Mouse (Mus musculus) hindbrain, embryonic 13.5 days (tissue): ENCODE measurements around the gene Ldlr. TPM values are rescaled to one million over a fixed set of nuclear protein-coding genes. Genes with fewer than 3 reads are reported as not detected.
"Not testable (repeated sequence)": the region's sequence is repeated elsewhere in the genome, so short reads cannot be mapped to it uniquely, and the experiment has no call there.

Source experiments
- ATAC-seq: fragments of 200-750 bp; cut with Nextera tagmentation; 2 replicates; pipeline ENCODE4 v1.8.0; 2017; ENCODE audit warnings: moderate TSS enrichment; ENCODE audit not compliant: low FRiP score
- H3K27ac ChIP-seq: fragments of 300-500 bp; sonication (generic); 2 replicates; pipeline ENCODE4 v1.5.1; 2015; ENCODE audit warnings: inconsistent platforms, mild to moderate bottlenecking, moderate library complexity
- H3K27me3 ChIP-seq: fragments of 300-500 bp; sonication (generic); 2 replicates; pipeline ENCODE4 v1.6.1; 2015; ENCODE audit warnings: mild to moderate bottlenecking, inconsistent platforms
- H3K36me3 ChIP-seq: fragments of 300-500 bp; sonication (generic); 2 replicates; pipeline ENCODE4 v1.6.1; 2015; ENCODE audit warnings: mild to moderate bottlenecking, inconsistent platforms
- H3K4me1 ChIP-seq: fragments of 300-500 bp; sonication (generic); replicated peaks from 2 replicates; pipeline ENCODE4 v1.6.1; 2015; ENCODE audit warnings: inconsistent platforms
- H3K4me2 ChIP-seq: fragments of 300-500 bp; sonication (generic); 2 replicates; pipeline ENCODE4 v1.6.1; 2015; ENCODE audit warnings: inconsistent platforms, mild to moderate bottlenecking, moderate library complexity
- H3K4me3 ChIP-seq: fragments of 300-500 bp; sonication (generic); 2 replicates; pipeline ENCODE4 v1.5.1; 2015; ENCODE audit warnings: mild to moderate bottlenecking, inconsistent platforms
- H3K9ac ChIP-seq: fragments of 300-500 bp; sonication (generic); 2 replicates; pipeline ENCODE4 v1.6.1; 2015; ENCODE audit warnings: mild to moderate bottlenecking, inconsistent platforms
- H3K9me3 ChIP-seq: fragments of 300-500 bp; sonication (generic); 2 replicates; pipeline ENCODE4 v1.6.1; 2016; ENCODE audit warnings: inconsistent platforms
- WGBS: fragments of 180-500 bp; shearing (Covaris S2); methylation state at CpG from one replicate; pipeline ENCODE4 v1.1.7; 2015; 5-methylcytosine and 5-hydroxymethylcytosine counted together
- polyA plus RNA-seq: library from polyadenylated mRNA; unstranded; fragments of >200 nt; fragmentation: Nextera tagmentation; extraction: Ambion mirVana; gene quantifications from 2 replicates; pipeline ENCODE4 v1.2.1, GENCODE M21; 2015

Gene Ldlr
- polyA plus RNA-seq, 1 experiment from 2014 or later = 12.4 TPM

DNA sequence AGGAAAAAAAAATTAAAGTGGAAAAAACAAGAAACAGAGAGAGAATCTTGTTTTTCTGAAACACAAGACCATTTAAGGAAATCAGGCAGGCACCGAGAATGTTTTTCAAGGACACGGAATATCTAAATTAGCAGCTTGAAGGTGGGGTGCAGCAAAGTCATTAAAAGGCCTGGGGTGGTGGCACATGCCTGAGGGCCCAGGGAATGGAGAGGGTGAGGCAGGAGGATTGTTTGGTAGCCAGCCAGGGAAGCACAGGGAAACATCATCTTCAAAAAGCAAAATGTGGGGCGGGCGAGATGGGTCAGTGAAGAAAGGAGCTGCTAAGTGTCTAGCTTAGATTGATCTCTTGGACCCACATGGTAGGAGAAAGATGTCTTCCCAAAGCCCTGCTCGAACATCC is 64.4 kb downstream of the Ldlr start:
- Histone ChIP-seq H3K9ac (no peak overlapping the region), H3K27ac (no peak overlapping the region), H3K27me3 (no peaks in the 10 kb centered on the region), H3K4me2 (no peak overlapping the region), H3K4me1 (peaks cover 15% of the 10 kb centered on the region), H3K36me3 (no peaks in the 10 kb centered on the region), H3K9me3 (no peaks in the 10 kb centered on the region), H3K4me3 (no peak overlapping the region)
- no peak for ATAC-seq
- 91% methylated on average over 5 of the region's 5 CpGs for WGBS

DNA sequence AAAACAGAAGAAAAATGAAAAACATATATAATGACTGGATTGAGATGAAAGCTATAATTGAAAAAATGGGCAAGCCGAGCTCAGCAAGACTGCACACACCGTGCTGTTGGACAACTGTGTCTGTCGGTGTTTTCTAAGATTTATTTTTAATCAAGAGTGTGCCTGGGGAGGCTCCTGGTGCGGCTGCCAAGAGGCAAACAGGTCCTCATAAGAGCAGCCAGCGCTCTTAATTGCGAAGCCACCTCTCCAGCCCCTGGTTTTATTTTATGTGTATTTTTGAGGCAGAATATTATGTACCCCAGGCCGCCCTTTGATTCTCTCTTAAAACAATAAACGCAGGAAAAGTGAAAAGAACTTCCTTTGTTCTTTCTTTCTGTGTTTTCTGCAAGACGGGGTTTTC is 65.0 kb downstream of the Ldlr start:
- no peak overlapping the region for H3K9ac ChIP-seq
- no peaks in the 10 kb centered on the region for H3K27me3 ChIP-seq
- no peak for ATAC-seq
- no peak overlapping the region for H3K4me2 ChIP-seq
- no peaks in the 10 kb centered on the region for H3K36me3 ChIP-seq
- WGBS = 73% methylated on average over 9 of the region's 9 CpGs
- H3K4me1 ChIP-seq = peaks cover 21% of the 10 kb centered on the region
- no peaks in the 10 kb centered on the region for H3K9me3 ChIP-seq
- no peak overlapping the region for H3K27ac ChIP-seq
- no peak overlapping the region for H3K4me3 ChIP-seq

- ATAC-seq = no peak
- H3K9ac ChIP-seq = peak overlapping the region; percentile 25; the same call in 1 of the 2 replicates
- WGBS = 81% methylated on average over 8 of the region's 8 CpGs
- H3K9me3 ChIP-seq = no peaks in the 10 kb centered on the region
- no peak overlapping the region for H3K27ac ChIP-seq
- H3K4me1 ChIP-seq = peaks cover 33% of the 10 kb centered on the region
- H3K4me2 ChIP-seq = no peak overlapping the region
- H3K27me3 ChIP-seq = no peaks in the 10 kb centered on the region
- no peak overlapping the region for H3K4me3 ChIP-seq
- no peaks in the 10 kb centered on the region for H3K36me3 ChIP-seq
These were observed 68.6 kb downstream of the Ldlr start for GRCm38 (mm10) chr9:21791861-21792260.

- Histone ChIP-seq H3K4me2 (0 out of 2 replicates have a peak overlapping the region, but pooled peaks have one; percentile 21), H3K4me3 (no peak overlapping the region), H3K27ac (0 out of 2 replicates have a peak overlapping the region, but pooled peaks have one; percentile 30), H3K9ac (no peak overlapping the region), H3K4me1 (peaks cover 33% of the 10 kb centered on the region), H3K36me3 (no peaks in the 10 kb centered on the region), H3K27me3 (peaks cover 6% of the 10 kb centered on the region; the same call in 1 of the 2 replicates), H3K9me3 (no peaks in the 10 kb centered on the region)
- peak; percentile 62 for ATAC-seq
- WGBS = 52% methylated on average over 8 of the region's 8 CpGs
These were observed 69.4 kb downstream of the Ldlr start for GRCm38 (mm10) chr9:21792644-21793043.

DNA sequence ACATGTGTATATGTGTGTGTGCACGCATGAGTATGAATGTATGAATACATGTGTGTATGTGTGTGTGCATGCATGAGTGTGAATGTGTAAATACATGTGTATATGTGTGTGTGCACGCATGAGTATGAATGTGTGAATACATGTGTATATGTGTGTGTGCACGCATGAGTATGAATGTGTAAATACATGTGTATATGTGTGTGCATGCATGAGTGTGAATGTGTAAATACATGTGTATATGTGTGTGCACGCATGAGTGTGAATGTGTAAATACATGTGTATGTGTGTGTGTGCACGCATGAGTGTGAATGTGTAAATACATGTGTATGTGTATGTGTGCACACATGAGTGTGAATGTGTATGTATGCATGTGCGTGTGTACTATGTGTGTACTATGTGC is 70.2 kb downstream of the Ldlr start:
- H3K4me2 ChIP-seq, H3K27me3 ChIP-seq, H3K9ac ChIP-seq, H3K9me3 ChIP-seq, H3K36me3 ChIP-seq, ATAC-seq, H3K27ac ChIP-seq, H3K4me3 ChIP-seq: not testable (repeated sequence)
- peaks cover 41% of the 10 kb centered on the region for H3K4me1 ChIP-seq
- WGBS = 99% methylated on average over 6 of the region's 6 CpGs

DNA sequence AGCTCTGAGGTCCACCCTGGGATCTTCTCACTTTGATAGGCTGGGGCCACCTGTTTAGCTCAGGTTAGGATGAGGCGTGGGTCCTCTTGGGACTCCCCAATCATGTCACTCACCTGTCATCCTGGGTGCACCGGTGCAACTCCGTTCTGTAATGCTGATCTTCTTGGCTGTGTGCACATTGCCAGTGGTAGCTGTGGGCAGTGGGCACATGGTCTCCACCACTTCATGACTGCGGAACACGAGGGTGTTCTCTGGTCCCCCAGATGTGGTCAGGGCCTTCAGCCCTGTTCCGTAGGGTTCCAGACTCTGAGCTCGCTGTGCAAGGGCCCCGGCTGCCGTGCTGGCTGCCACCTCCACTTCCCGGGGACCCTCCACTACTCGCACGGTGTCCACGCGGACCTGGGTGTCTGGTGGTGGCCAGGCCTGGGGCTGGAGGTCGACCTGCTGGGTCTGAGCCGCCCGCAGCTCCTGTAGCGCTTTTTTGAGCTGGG is 71.1 kb downstream of the Ldlr start:
- Histone ChIP-seq H3K9ac (no peak overlapping the region), H3K27ac (no peak overlapping the region), H3K4me2 (no peak overlapping the region), H3K4me1 (peaks cover 47% of the 10 kb centered on the region), H3K36me3 (no peaks in the 10 kb centered on the region), H3K9me3 (no peaks in the 10 kb centered on the region), H3K4me3 (no peak overlapping the region), H3K27me3 (peaks cover 9% of the 10 kb centered on the region; the same call in 1 of the 2 replicates)
- WGBS = 96% methylated on average over 18 of the region's 18 CpGs
- ATAC-seq = no peak

DNA sequence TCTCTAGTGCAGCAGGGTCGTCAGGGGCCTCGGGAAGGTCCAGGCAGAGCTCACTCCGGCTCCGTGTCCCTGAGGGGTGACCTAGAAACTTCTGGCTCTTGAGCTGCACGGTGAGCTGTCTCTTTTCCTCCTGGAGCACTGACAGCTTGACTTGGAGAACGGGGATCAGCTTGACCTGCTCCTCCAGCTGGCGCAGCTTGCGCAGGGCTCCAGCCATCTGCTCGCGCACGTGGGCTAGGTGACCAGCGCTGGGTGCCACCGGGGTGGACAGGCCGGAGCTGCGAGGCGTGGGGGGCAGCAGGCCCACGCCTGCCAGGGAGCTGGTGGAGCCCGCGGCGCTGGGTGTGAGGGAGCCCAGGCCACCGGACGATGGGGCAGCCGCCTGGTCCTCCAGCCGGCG is 71.6 kb downstream of the Ldlr start:
- WGBS = 96% methylated on average over 25 of the region's 25 CpGs
- Histone ChIP-seq H3K4me3 (no peak overlapping the region), H3K4me1 (peaks cover 47% of the 10 kb centered on the region), H3K27ac (no peak overlapping the region), H3K27me3 (peaks cover 9% of the 10 kb centered on the region; the same call in 1 of the 2 replicates), H3K9me3 (no peaks in the 10 kb centered on the region), H3K4me2 (no peak overlapping the region), H3K9ac (no peak overlapping the region), H3K36me3 (no peaks in the 10 kb centered on the region)
- ATAC-seq = no peak

GRCm38 (mm10) chr9:21795579-21795978 is 72.3 kb downstream of the Ldlr start:
- H3K9me3 ChIP-seq = no peaks in the 10 kb centered on the region
- H3K27ac ChIP-seq = no peak overlapping the region
- ATAC-seq = no peak
- no peak overlapping the region for H3K4me3 ChIP-seq
- no peak overlapping the region for H3K4me2 ChIP-seq
- 73% methylated on average over 5 of the region's 5 CpGs for WGBS
- H3K4me1 ChIP-seq = peaks cover 47% of the 10 kb centered on the region
- no peak overlapping the region for H3K9ac ChIP-seq
- no peaks in the 10 kb centered on the region for H3K36me3 ChIP-seq
- H3K27me3 ChIP-seq = peaks cover 9% of the 10 kb centered on the region; the same call in 1 of the 2 replicates

- no peak for ATAC-seq
- Histone ChIP-seq H3K27me3 (peaks cover 9% of the 10 kb centered on the region; the same call in 1 of the 2 replicates), H3K36me3 (no peaks in the 10 kb centered on the region), H3K4me2 (peak overlapping the region; percentile 8; the same call in 1 of the 2 replicates), H3K4me1 (peaks cover 47% of the 10 kb centered on the region), H3K9me3 (no peaks in the 10 kb centered on the region), H3K27ac (peak overlapping the region; percentile 35; the same call in 1 of the 2 replicates), H3K9ac (peak overlapping the region; percentile 43; the same call in 1 of the 2 replicates), H3K4me3 (no peak overlapping the region)
- WGBS = 78% methylated on average over 3 of the region's 3 CpGs
These were observed 73.0 kb downstream of the Ldlr start for GRCm38 (mm10) chr9:21796259-21796658.

- no peak for ATAC-seq
- Histone ChIP-seq H3K4me1 (peaks cover 42% of the 10 kb centered on the region), H3K9ac (no peak overlapping the region; the same call in 1 of the 2 replicates), H3K27me3 (peaks cover 9% of the 10 kb centered on the region; the same call in 1 of the 2 replicates), H3K9me3 (no peaks in the 10 kb centered on the region), H3K36me3 (no peaks in the 10 kb centered on the region), H3K27ac (no peak overlapping the region), H3K4me3 (no peak overlapping the region), H3K4me2 (peak overlapping the region; percentile 81)
- 73% methylated on average over 3 of the region's 3 CpGs for WGBS
These were observed 73.6 kb downstream of the Ldlr start for GRCm38 (mm10) chr9:21796919-21797318.

DNA sequence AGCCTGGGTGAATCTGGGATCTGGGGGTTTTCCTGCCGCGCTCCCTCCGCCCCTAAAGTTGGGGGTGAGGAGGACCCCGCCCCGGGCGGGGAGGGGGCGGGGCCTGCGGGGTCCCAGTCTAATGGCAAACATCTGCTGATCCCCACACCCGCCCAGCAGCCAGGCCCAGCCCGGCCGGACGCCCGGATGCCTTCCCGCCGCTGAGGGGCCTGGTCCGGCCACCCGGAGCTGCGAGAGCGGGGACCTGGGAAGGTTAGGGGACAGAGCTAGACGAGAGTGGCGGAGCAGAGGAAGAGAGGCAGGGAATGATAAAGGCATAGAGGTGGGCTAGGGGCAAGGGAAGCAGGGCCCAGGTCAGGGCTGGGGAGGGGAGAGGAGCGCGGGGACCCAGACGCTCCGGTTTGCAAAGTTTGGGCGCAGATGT is 74.7 kb downstream of the Ldlr start:
- peaks cover 9% of the 10 kb centered on the region; the same call in 1 of the 2 replicates for H3K27me3 ChIP-seq
- H3K4me3 ChIP-seq = peak overlapping the region; percentile 64
- H3K9me3 ChIP-seq = no peaks in the 10 kb centered on the region
- peaks cover 33% of the 10 kb centered on the region for H3K4me1 ChIP-seq
- no peaks in the 10 kb centered on the region for H3K36me3 ChIP-seq
- H3K27ac ChIP-seq = peak overlapping the region; percentile 70
- H3K4me2 ChIP-seq = peak overlapping the region; percentile 81
- peak; percentile 38 for ATAC-seq
- H3K9ac ChIP-seq = peak overlapping the region; percentile 73
- WGBS = 1% methylated on average over 24 of the region's 26 CpGs

DNA sequence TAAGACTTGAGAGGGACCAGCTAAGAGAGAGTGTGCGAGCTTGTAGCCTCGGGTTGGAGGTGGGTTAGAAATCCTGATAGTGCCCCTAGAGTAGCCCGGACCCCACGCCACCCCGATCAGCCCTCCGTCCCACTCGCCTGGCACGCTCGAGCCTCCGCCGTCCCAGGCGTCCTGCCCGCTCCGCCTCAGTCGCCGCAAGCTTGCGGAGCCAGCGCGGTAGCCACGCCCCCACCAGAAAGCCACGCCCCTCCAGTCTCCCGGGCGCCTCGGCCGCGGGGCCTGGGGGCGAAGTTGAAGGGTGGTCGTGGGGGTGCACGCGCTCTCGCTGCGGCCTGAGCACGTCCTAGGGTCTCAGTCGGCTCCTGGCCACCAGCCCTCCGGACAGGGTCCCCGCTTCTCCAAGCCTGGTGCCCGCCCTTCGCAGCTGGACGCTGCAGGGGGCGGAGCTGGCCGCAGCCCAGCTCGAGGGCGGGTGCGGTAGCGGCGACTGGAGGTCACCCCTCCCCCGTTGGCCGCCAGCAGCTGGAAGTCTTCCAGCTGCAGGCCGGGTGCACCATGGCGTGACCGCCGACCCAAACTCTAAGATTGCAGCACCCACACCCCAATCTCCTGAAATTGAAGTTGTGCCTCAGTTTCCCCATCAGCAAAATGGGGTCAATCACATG is 75.2 kb downstream of the Ldlr start, which contains the start of gene Kank2:
Kank2 (minus strand) TSS at position 400 of the 665 bp plus-strand sequence.
- Histone ChIP-seq H3K9me3 (no peaks in the 10 kb centered on the region), H3K4me3 (peak within 1 kb of the TSS; percentile 64), H3K27ac (peak within 1 kb of the TSS; percentile 70), H3K27me3 (peaks cover 9% of the 10 kb centered on the region; the same call in 1 of the 2 replicates), H3K9ac (peak within 1 kb of the TSS; percentile 73), H3K4me2 (peak within 1 kb of the TSS; percentile 81), H3K36me3 (no peaks in the 10 kb centered on the region), H3K4me1 (peaks cover 28% of the 10 kb centered on the region)
- peak; percentile 59 for ATAC-seq
- WGBS = under 1% methylated on average over 51 of the region's 52 CpGs
